Mouse (Mus musculus) megakaryocyte-erythroid progenitor cell, adult 5-6 weeks (primary cell): ENCODE data around the gene Mapkap1. TPM values are rescaled to one million over a fixed set of nuclear protein-coding genes. Genes with fewer than 3 reads are reported as not detected.

Source experiments
- ATAC-seq: replicated peaks from 2 replicates; pipeline ENCODE4 v1.8.0; 2016; ENCODE audit warnings: mild to moderate bottlenecking, inconsistent platforms; ENCODE audit not compliant: severe bottlenecking, poor library complexity, low FRiP score, low TSS enrichment
- total RNA-seq, 2 experiments: library from RNA; stranded (forward) in 1 of 2; stranded (reverse) in 1 of 2; fragments of 200-1000, 215-1000 nt in 1 of 2; fragments of >200 nt in 1 of 2; fragmentation: Nextera tagmentation in 1 of 2; gene quantifications; 2 replicates each; pipeline ENCODE4 v1.2.3; 2014 to 2017

Gene Mapkap1
- total RNA-seq, 2 experiments from 2014 or later: 28.2 to 54.3 TPM

DNA sequence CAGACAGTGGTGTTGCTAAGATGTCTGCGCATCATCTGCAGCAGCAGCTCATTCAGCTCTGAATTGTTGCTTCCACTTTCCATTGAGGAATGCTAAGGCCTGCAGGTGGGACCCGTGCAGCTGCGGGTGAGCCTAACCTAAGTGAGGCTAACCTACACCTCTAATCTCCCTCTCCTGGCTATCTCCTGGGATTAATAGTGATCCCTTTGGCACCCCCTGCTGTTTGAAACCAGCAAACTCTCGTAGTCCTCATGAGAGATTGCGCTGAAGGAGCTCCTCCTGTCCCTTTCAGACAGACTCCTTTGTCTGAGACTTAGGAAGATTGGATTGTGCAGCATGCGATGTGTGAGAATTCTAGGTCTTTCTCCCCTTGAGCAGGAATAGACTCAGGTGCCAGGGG lies 113.0 kb downstream of the Mapkap1 start:
- ATAC-seq: peak; percentile 90

DNA sequence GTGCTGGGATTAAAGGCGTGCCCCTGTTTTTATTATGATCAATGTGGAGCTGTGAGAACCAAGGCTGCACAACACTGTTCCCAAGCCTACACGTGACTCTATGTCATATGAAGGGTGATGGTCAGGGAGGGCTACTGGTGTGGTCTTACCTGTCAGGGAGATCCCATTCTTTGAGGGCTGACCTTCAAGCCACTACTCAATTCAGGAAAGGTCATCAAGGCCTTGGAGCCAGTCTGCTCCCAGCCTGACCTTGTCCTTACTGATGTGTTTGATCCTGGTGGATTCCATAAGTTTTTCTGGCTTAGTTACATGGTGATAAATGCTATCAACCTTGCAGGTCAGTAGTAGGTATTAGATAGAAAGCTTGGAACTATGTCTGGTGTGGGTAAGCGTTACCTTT lies 114.8 kb downstream of the Mapkap1 start:
- no peak for ATAC-seq

DNA sequence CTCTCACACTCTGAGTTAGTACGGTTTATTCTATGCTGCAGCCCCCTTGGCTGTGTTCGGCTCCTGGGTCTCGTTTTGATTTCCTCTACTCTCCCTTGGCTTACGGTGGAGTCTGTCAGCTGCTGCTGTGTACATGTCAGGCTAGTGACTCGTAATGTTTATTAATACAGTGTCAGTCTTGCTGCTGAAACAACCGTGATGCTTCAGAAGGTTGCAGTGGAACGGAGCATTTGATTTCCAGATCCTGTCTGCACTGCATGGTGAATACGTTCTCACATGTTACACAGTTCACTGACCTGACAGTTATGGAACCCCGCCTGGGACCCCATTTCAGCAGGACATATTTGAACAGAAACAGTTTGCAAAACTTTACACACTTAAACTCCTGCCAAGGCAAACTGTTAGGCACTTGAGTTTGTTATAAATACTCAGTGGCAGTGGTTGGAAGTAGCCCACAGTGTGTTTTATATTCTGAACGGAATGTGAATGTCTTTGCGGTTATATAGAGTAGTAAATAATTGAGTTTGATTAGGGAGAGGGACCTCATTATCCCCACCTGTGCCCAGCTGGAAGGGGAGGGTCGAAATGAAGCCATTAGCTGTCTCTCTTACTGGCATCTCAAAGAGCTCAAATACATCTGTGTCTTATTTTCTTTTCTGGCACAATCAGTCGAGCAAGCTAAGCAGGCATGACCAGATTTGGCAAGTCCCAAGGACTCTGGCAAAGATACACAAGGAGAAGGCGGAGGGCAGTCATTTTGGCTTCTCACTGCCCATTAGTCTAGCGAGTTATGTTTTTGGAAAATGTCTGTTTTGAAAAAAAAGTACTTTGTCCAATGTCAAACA lies 120.2 kb downstream of the Mapkap1 start:
- no peak for ATAC-seq

DNA sequence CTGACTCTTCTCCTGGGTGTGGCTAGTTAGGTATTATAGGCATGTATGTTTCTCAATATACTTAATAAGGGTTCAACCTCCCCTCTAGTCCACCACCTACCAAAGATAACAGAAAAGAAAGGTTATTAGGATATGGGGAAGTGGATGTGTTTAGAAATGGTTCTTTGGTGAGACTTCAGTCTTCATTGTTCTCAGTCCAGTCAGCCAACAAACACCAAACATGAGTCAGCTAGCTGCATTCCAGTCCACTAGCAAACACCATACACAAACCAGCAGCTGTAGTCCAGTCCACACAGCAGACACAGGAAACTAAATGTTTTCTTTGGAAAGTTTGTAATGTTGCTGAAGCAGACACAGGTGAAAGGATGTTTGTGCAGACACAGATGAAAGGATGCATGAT lies 121.9 kb downstream of the Mapkap1 start:
- no peak for ATAC-seq

DNA sequence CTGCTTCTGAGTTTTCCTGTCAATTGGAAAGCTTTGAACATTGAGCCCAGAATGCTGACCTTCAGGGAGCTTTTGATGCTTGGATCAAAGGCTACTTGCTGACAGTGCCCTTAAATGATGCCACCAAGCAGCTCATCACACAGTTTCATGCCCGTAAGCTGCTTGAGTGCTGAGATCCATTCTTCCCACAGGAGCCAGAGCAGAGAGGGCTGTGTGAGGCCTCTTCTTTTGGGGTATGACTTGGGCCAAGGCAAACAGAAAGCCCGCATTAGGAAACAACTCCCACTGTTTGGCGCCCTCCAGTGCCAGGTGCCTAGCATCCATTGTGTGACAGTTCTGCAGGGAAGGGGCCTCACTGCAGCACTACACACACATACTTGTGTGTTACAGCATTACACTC lies 123.5 kb downstream of the Mapkap1 start:
- ATAC-seq: no peak

DNA sequence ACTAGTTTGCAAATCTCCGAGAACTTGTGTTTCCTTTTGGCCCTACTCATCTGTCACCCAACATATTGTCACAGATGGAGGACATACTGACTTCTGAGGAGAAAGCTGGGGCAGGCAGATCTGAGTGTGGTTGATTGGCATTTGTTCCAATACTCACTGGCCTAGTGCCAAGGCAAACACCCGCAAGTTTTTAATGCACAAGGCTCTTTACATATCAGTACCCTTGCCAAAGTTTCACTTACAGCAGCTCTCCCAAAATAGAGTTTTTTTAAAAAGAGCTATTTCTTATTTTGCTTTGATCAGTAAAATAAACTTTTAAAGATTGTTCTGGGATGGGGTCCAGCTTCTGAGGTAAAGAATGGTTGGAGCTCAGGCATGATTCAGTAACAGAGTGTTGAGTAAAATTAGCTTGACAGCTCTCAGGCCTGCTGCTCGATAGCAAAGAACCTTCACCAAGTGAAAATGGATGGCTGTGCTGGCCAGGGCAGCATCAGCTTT lies 125.3 kb downstream of the Mapkap1 start:
- ATAC-seq: no peak

DNA sequence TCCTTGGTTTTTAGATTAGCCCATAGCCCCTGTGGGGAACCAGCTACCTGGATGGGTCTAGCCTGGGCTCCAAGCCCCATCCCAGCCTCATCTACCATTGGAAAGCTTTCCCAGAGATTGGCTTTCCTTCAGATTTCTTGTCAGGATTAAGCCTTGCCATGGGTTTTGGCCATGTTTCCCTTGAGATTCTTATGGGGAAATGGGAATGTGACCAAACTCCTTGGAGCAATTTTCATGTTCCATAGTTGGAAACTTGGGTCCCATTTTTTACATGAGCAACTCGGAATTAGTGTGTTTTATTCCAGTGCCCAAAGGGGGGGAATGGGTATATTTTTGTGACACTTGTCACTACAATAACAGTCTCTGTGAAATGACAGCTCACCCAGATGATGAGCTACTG lies 125.8 kb downstream of the Mapkap1 start:
- no peak for ATAC-seq

DNA sequence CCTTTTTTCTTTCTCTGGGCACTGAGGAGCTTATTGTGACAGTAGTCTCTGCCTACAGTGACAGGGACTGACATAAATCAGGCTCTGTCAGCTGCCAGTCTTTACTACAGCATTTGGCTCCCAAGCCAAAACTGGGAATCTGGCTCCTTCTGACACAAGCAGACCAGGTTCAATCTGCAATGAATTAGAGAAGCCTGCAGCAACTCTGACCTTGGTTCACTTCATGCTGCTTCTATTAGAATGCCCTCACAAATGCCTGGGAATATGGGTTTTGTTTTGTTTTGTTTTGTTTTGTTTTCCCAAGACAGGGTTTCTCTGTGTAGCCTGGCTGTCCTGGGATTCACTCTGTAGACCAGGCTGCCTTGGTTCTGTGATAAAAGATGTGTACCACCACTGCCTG lies 126.7 kb downstream of the Mapkap1 start:
- ATAC-seq: no peak

DNA sequence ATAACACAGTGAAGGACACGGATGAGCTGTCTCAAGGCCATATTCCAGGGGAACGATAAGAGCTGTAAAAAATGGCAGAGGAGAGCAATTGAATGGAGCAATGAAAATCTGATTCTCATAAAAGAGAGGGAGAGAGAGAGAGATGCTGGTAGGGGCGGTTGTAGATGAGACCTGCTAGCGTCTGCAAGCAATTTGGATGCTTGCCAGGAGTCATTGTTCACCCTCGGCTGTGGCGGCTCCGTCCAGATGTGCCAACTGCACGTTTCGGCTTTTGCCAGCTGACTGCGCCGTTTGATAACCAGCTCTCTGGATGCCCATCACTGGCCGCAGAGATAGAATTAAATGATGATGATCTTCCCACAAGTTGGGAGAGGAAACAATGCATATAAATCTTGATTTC lies 128.4 kb downstream of the Mapkap1 start:
- ATAC-seq: no peak

DNA sequence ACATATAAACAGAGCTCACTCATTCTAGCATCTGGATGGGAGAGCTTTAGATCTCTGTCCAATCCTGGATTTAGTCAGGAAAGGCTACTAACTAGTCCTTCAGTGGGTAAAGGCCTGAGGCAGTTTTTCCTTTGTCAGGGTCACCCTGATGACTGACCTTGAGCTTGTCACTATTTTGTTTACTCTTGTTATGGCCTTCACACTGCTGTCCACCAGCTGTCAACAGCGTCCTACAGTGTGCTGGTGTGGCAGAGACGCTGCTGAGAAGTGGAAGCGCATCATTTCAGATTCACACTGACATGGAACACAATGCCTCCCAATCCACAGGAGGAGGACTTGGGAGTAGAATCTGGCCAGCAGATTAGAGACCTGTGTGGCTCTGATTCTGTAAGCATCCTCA lies 130.8 kb downstream of the Mapkap1 start:
- ATAC-seq: no peak

DNA sequence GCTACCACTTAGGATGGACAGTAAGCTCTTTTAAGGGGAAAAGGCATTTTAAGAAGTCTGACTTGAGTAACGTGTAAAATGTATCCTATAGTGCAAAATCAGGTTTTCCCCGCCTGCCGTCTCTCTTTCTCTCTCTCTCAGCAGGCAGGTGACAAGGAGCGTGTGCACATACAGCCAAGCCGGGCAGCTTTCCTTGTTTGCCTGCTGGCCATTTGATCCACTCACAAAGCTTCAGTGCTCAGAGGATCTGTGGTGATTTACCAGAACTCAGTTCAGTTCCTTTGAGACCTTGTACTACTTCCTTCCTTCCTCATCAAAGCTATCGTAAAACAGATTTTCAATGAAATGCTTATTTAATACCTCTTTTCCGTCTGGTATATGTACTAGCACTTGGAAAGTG lies 137.0 kb downstream of the Mapkap1 start:
- ATAC-seq: no peak

DNA sequence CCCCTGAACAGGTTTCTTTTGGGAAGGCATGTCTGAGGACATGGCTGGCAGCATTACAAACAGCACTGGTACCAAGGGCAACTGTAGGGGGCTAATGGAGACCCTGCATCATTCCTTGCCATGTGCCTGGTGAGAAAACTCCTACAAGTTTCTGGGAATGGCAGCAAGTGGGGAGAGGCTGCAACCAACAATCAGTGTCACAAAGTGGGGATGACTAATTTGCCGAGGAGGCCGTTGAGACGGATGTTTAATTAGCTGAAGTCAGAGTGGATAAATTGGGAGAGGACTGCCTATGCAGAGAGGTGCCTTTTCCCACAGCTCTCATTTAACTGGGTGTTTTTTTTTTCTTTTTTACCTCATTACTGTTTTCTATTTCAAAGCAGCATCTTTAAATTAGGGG lies 137.4 kb downstream of the Mapkap1 start:
- no peak for ATAC-seq

DNA sequence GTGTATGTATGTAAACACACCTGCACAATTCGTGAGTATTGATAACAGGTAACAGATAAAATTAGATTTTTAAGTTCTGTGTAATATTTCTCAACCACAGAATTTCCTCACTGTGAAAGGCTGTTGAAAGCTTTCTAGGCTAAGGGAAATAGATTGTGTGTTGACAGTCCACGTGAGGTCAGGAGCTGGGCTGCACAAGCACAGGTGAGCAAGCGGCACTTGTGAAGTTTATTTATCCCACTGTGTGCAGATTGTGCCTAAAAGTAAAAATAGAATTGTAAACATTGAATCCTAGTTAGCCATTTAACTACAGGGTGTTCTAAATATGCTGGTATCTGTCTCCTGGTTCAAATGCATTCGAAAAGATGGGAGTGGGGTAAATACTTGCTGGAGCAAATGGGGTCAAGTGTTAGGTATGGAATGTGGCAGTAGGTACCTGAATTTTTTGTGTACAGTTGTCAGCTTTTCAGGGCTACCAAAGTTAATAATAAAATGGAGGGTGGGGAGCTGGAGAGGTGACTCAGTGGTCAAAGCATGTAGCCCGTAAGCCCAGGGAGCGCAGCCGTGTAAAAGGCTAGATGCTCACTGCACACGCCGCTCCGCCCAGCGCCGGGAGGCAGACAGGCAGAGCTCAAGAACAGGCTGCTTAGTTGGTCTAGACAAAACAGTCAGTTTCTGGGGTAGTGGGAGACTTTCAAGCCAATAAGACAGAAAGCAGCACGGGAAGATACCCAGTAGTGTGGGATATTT lies 138.2 kb downstream of the Mapkap1 start:
- ATAC-seq: no peak

DNA sequence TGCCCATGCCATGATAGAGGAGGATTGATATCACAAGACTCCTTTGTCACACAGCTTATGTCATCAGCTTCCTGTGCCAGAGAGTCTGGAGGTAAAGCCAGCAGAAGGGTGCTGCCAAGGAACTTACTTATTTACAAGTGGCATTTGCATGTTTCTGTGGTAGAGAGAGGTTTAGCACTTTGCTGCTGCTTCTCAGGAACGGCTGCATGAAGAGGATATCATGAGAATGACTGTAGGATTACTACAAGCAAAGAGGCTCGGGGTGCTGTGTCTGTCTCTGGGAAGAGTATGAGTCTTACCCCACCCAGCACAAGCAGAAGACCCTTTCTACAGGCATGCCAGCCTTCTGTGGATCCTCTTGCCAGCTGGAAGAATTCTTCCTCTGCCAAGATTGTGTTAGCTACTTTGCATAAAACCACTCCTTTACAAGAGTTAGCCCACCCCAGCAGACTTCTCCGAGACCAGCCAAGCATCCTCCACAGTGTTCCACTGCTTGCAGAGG lies 139.7 kb downstream of the Mapkap1 start:
- no peak for ATAC-seq

DNA sequence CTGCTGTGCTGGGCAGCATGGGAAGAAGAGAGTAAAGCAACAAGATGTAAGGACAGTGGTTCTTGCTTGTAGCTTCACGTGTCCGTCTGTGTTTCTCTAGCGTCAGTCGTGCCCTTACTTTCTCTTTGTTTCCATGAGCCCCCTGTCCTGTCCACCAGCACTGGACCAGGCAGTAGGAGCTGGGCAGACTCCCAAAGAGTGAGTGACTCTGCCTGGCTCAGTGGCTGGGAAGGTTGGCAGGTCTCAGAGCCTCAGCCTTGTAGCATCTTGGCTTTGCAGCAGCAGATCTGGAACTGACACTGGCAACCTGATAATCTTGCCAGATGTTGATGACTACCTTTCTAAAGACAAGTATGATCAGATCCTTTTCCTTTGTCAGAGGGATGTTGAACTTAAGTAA lies 140.9 kb downstream of the Mapkap1 start:
- ATAC-seq: no peak

DNA sequence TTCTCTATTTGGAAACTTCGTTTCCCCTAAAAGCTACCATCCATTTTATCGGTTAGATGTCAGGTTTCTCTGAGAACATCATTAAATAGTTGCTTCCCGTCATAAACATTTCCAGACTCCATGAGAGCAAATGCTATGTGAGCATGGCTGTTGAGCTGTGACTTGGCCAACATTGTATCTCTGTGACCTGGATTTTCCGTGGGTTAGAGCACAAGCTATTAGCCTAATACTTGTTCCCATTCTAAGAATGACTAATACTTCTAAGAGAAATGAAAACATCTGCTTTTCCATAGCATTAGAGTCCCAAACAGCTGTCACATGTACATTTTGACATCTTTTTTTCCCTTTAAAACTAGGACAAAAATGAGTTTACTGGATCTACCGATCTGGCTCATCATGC lies 142.4 kb downstream of the Mapkap1 start:
- ATAC-seq: no peak

DNA sequence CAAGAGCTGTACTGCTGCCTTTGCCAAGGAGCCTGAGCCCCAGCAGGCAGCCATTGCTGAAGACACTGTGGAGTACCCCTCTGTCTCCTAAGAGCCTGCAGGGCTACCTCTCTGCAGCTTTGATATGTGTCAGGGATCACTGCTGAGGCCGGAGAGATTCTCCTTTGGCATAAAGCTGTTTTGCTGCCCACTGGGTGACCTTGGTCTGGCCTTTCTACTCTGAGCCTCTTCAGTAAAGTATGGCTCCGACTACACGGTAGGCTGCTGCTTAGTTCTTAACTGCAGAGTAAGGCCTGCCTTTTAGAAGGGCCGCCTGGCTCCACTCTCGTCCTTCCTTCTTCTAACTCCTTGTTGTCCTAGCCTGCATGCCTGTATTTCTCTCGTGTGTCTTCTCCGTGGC lies 142.9 kb downstream of the Mapkap1 start:
- ATAC-seq: no peak

DNA sequence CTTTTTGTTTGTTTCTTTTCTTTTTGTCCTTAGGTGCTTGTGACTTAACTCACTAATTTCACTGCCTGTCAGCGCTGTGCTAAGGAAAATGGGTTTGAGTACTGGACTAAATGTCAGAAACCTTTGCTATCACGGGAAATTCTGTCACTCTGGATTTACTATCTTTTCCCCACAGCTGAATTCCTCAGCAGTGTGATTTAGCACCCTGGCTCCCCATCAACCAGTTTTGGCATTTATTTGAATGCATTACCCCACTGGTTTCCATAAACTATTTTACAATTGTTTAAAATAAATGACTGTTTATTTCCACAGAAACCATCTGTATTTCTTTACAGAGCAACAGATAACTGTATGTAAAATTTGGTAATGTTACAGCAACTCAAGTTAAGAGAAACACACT lies 146.2 kb downstream of the Mapkap1 start:
- ATAC-seq: no peak

DNA sequence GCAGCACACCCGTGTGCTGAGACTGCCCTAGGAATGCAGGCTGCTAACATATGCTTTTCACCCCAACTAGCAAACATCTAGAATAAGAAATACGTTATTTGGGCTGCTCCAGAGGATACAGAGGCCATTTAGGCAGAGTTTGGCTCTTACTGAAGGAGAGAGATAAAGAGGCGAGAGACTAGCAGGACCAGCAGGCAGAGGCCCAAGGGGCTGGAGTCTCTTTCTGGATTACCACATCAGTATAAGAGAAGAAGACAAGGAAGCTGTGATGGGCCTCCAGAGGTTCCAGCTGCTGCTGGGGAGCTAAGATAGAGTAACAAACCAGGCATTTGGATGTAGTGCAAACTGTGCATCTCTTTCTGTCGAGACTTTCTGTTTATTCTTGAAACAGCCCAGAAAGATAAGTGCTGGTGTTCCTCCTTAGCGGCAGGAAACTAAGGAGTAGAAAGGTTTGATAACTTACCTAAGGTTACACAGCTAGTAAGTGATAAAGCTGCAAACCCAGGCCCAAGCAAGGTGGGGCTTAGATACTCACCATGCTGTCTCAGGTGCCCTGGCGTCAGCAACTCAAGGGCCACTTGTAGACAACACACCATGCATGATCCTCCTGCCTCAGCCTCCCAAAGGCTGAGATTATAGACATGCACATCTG lies 147.1 kb downstream of the Mapkap1 start:
- ATAC-seq: peak; percentile 47

DNA sequence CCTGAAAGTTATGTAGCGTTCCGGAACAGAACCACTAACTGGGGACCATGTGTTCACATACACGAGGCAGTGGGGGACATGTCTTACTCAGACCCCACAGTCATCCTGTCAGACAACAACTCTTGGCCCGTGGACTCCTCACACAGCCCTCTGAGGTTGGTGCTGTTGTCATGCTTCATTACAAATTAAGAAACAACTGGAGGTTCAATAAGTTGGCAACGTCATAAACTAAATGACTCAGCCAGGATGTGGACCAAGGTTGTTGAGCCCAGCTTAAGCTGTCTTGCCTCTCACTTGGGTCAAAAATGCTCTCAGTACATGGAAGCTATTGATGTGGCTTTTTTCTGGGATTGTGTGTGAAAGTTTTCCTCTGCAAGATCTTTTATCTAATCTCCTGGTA lies 153.6 kb downstream of the Mapkap1 start:
- ATAC-seq: no peak
